Mouse (Mus musculus) cerebellum, adult 2 months (tissue): ENCODE measurements around the gene 1700017B05Rik.

Experiments
- CTCF ChIP-seq: fragments of 200-500 bp; IDR thresholded peaks from 2 replicates; pipeline ENCODE4 v1.5.1; 2011; ENCODE audit warnings: low read depth, mild to moderate bottlenecking, control low read depth, low read length, moderate library complexity, borderline replicate concordance; ENCODE audit not compliant: insufficient read depth
- POLR2A ChIP-seq: fragments of 200-500 bp; IDR thresholded peaks from 2 replicates; pipeline ENCODE4 v1.6.1; 2011; ENCODE audit warnings: low read length, control low read depth, borderline replicate concordance; ENCODE audit not compliant: insufficient read depth

DNA sequence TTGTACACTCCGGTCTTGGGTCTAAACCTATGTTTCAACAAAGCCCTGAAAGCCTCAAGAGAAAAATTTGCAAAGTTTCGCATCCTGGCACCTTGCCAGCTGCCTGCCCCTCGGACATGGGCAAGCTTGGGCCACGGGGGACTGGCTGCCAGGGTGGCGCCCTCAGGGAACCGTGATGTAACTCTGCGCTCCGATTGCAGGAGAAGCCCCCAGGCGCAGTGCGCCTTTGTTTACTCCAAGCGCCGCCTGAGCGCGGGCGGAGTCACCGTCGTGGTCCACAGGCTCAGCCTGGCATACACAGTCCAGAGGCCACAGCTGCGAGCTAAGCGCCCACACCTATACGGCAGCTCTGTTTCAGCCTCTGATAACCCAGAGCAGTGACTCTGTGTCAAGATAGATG is 19.1 kb upstream of the 1700017B05Rik start:
- TF ChIP-seq POLR2A: no peak
- TF ChIP-seq CTCF: no peak
